ENCODE assay signal across 18 mouse cellular contexts in the genomic region with DNA sequence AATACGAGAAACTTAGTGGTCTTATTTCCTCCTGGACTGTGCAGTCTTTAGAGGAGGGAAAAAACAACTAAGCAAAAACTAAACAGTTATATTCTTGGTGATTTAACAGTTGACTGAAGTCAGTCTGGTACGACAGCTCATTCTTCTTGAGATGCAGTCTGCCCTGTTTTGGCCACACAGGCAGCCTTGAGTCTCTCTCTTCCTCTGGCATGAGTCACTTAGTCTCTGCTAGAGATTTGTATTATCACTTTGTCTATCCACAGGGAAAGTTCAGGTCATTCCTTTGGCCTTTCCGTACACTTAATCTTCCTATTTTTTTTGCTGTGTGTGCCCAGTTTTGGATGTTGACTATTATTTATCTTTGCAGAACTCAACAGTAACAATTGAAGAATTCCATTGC. TPM values are rescaled to one million over a fixed set of nuclear protein-coding genes. Genes with fewer than 3 reads are reported as not detected.
DNase-seq lines count a peak whose midpoint lies in the region.
"Had no signal": no experiment of that assay in that cellular context is flagged by ENCODE, and none has a peak within 500 bp of the region (broad histone marks: within the 10 kb centered on the region; RNA-seq: fewer than 3 reads in every experiment).

No protein-coding gene starts in this region.

- DNase-seq in adrenal gland, adult (ENCODE audit: inconsistent age in 2 of 2, low spot score in 1 of 2): peak; percentile 69 to 89
- no peak for DNase-seq in adrenal gland, postnatal 25 days
- DNase-seq in adrenal gland, adult 8-10 months: peak; percentile 44
- DNase-seq in adrenal gland, postnatal 4 days (ENCODE audit: low spot score in 2 of 2): no peak
- DNase-seq in ovary, adult 18-20 months (ENCODE audit: low spot score): peak; percentile 13
- no peak for DNase-seq in ovary, postnatal 10 days (ENCODE audit: low spot score)
- DNase-seq in adrenal gland, postnatal 36 days: peak; percentile 29 to 38
- no peak for DNase-seq in testis, postnatal 14 days (ENCODE audit: low spot score)
- DNase-seq: B cell, adult 2 months; cerebellum, adult 11 months; cerebellum, adult 18-20 months; cerebellum, adult 8-10 months; cerebellum, adult 9-11 months; cerebellum, postnatal 14 days; cerebellum, postnatal 36 days; embryo, embryonic 11 days had no signal

RNA-seq across cellular contexts. Expression of gene 1700003F12Rik, which starts 36.7 kb away (rescaled TPM):
- not detected in 2 replicates for total RNA-seq in adrenal gland, postnatal 25 days (2021)
- under 1 TPM in 2 of 4 experiments, not detected in 2; 0.46 to 0.71 TPM for total RNA-seq in adrenal gland, adult 8-10 months (2022)
- 1 to 10 TPM in 1 of 2 experiments, under 1 TPM in 1; 0.76 to 1.4 TPM for total RNA-seq in adrenal gland, postnatal 4 days (2021)
- total RNA-seq in adrenal gland, postnatal 36 days (2021): under 1 TPM in 1 of 2 experiments, not detected in 1; 0.43 TPM
- total RNA-seq: common myeloid progenitor, adult 5-6 weeks; G1E had no signal

RNA-seq across cellular contexts. Expression of gene Actl10, which starts 41.4 kb away (rescaled TPM):
- total RNA-seq in adrenal gland, postnatal 25 days (2021): 0.21 TPM in 1 of 2 replicates, not detected in the other
- total RNA-seq in adrenal gland, adult 8-10 months (2022): under 1 TPM in 2 of 4 experiments, not detected in 2; 0.17 to 0.31 TPM
- under 1 TPM in 1 of 2 experiments, not detected in 1; 0.25 TPM for total RNA-seq in adrenal gland, postnatal 4 days (2021)
- total RNA-seq in adrenal gland, postnatal 36 days (2021): not detected
- total RNA-seq: common myeloid progenitor, adult 5-6 weeks had no signal

RNA-seq across cellular contexts. Expression of gene Necab3, which starts 48.5 kb away (rescaled TPM):
- 2.0 and 2.1 TPM in 2 replicates for total RNA-seq in adrenal gland, postnatal 25 days (2021)
- total RNA-seq in adrenal gland, adult 8-10 months (2022): 1 to 10 TPM in 3 of 4 experiments, under 1 TPM in 1; 0.41 to 3.1 (median 2.6) TPM
- 1 to 10 TPM; 5.1 to 5.9 TPM for total RNA-seq in adrenal gland, postnatal 4 days (2021)
- 1 to 10 TPM; 1.1 to 1.5 TPM for total RNA-seq in adrenal gland, postnatal 36 days (2021)

RNA-seq across cellular contexts. Expression of gene E2f1, which starts 59.6 kb away (rescaled TPM):
- 11.2 and 13.2 TPM in 2 replicates for total RNA-seq in adrenal gland, postnatal 25 days (2021)
- total RNA-seq in adrenal gland, adult 8-10 months (2022): 10 to 100 TPM in 3 of 4 experiments, 1 to 10 TPM in 1; 9.9 to 12.9 (median 12.0) TPM
- total RNA-seq in adrenal gland, postnatal 4 days (2021): 10 to 100 TPM; 20.5 to 23.3 TPM
- total RNA-seq in adrenal gland, postnatal 36 days (2021): 1 to 10 TPM; 8.7 to 9.6 TPM

Comparison
In these comparisons a context has a peak if more than half of its experiments do, and no peak if none do; other contexts are left out.
1. DNase-seq: peak in adrenal gland, adult (2 of 2), adrenal gland, adult 8-10 months (single experiment), ovary, adult 18-20 months (single experiment) and adrenal gland, postnatal 36 days (2 of 2); none in adrenal gland, postnatal 25 days (single experiment), adrenal gland, postnatal 4 days (0 of 2), ovary, postnatal 10 days (single experiment) and testis, postnatal 14 days (single experiment).